In genomic region chr14:50802843-50803562, GRCm38 (mm10) we compare ENCODE assay signal across 12 mouse cellular contexts. TPM values are rescaled to one million over a fixed set of nuclear protein-coding genes. Genes with fewer than 3 reads are reported as not detected.
DNase-seq lines count a peak whose midpoint lies in the region; ATAC-seq and TF ChIP-seq lines count a peak whose summit lies in the region.
"Had no signal": no experiment of that assay in that cellular context is flagged by ENCODE, and none has a peak within 500 bp of the region (broad histone marks: within the 10 kb centered on the region; RNA-seq: fewer than 3 reads in every experiment).

No protein-coding gene starts in this region.

- no peak for ATAC-seq in erythroblast, adult 5-6 weeks (replicated peaks; ENCODE audit: low FRiP score, poor library complexity, severe bottlenecking)
- no peak for ATAC-seq in liver, embryonic 14.5 days (ENCODE audit: insufficient read depth)
- ATAC-seq in G1E (ENCODE audit: extremely low read depth, insufficient number of reproducible peaks, low FRiP score, poor library complexity, severe bottlenecking): no peak
- ATAC-seq in inflammation-experienced regulatory T-cells, adult 6 months: no peak

- peak; percentile 52 to 67 (median 57) for DNase-seq in liver, embryonic 14.5 days (ENCODE audit: low read depth in 3 of 3, low spot score in 3 of 3)
- DNase-seq in liver (no peak), G1E (ENCODE audit: low spot score) (no peak)
- peak; percentile 27 for DNase-seq in embryo, embryonic 9.5 days (ENCODE audit: extremely low spot score)
- DNase-seq in right cerebral cortex, adult 2 months (ENCODE audit: low spot score in 2 of 2): no peak

- H3K9me3 ChIP-seq in erythroblast, embryonic 14.5 days (ENCODE audit: control insufficient read depth, low read length): no peaks in the 10 kb centered on the region
- no peaks in the 10 kb centered on the region for H3K9me3 ChIP-seq in liver, embryonic 14.5 days (ENCODE audit: control insufficient read depth, low read length)
- H3K9me3 ChIP-seq in G1E (replicated peaks): no peaks in the 10 kb centered on the region
- H3K9me3 ChIP-seq: embryonic facial prominence, embryonic 12.5 days had no signal

- peaks cover 55% of the 10 kb centered on the region for H3K4me1 ChIP-seq in erythroblast, embryonic 14.5 days (ENCODE audit: control insufficient read depth)
- H3K4me1 ChIP-seq in liver, embryonic 14.5 days (replicated peaks; ENCODE audit: control insufficient read depth in 2 of 2, insufficient read depth in 2 of 2, low read length in 1 of 2): peaks cover 2 to 7% of the 10 kb centered on the region in 2 experiments; a peak in 3 of 4 replicates
- H3K4me1 ChIP-seq in G1E (ENCODE audit: insufficient read depth, low read depth, low read length): peaks cover 42% of the 10 kb centered on the region
- H3K4me1 ChIP-seq: embryonic facial prominence, embryonic 12.5 days had no signal

- TF ChIP-seq EP300 in liver, embryonic 14.5 days (IDR thresholded peaks at IDR 0.05; ENCODE audit: low read depth): no peak

- H3K36me3 ChIP-seq in erythroblast, embryonic 14.5 days (ENCODE audit: control insufficient read depth): peaks cover 39% of the 10 kb centered on the region
- H3K36me3 ChIP-seq in liver, embryonic 14.5 days (replicated peaks; ENCODE audit: control insufficient read depth, insufficient read depth, low read depth): no peaks in the 10 kb centered on the region
- peaks cover 39% of the 10 kb centered on the region for H3K36me3 ChIP-seq in G1E (replicated peaks)
- H3K36me3 ChIP-seq: embryonic facial prominence, embryonic 12.5 days had no signal

- H3K9ac ChIP-seq in liver, embryonic 14.5 days (replicated peaks): no peak overlapping the region
- H3K9ac ChIP-seq: embryonic facial prominence, embryonic 12.5 days had no signal

- H3K27me3 ChIP-seq in erythroblast, embryonic 14.5 days (ENCODE audit: control insufficient read depth): no peaks in the 10 kb centered on the region
- H3K27me3 ChIP-seq in liver, embryonic 14.5 days (ENCODE audit: control insufficient read depth, insufficient read depth, low read length): no peaks in the 10 kb centered on the region
- H3K27me3 ChIP-seq in G1E (ENCODE audit: insufficient read depth, low read length): no peaks in the 10 kb centered on the region
- H3K27me3 ChIP-seq: embryonic facial prominence, embryonic 12.5 days had no signal

- no peak overlapping the region for H3K4me2 ChIP-seq in liver, embryonic 14.5 days (ENCODE audit: low read depth)
- H3K4me2 ChIP-seq: embryonic facial prominence, embryonic 12.5 days had no signal

- WGBS in liver, embryonic 14.5 days (ENCODE audit: insufficient replicate concordance): 37% methylated on average over 4 of the region's 4 CpGs

- peak overlapping the region; percentile 64 for H3K4me3 ChIP-seq in erythroblast, embryonic 14.5 days (replicated peaks)
- no peak overlapping the region for H3K4me3 ChIP-seq in liver, embryonic 14.5 days (ENCODE audit: insufficient read depth in 1 of 2, low read depth in 2 of 2, low read length in 2 of 2)
- peak overlapping the region; percentile 73 for H3K4me3 ChIP-seq in G1E (ENCODE audit: low read depth, low read length)
- H3K4me3 ChIP-seq: embryonic facial prominence, embryonic 12.5 days had no signal

- no peak overlapping the region for H3K27ac ChIP-seq in liver, embryonic 14.5 days
- H3K27ac ChIP-seq: embryonic facial prominence, embryonic 12.5 days had no signal

- peak; percentile 51; the same call in 1 of the 2 replicates for TF ChIP-seq CTCF in liver, embryonic 14.5 days (IDR thresholded peaks at IDR 0.05; ENCODE audit: low read depth)
- no peak for TF ChIP-seq CTCF in G1E (IDR thresholded peaks at IDR 0.05; ENCODE audit: low read depth, low read length)

RNA-seq across cellular contexts. Expression of gene Ccnb1ip1, which starts 4.5 kb away (rescaled TPM):
- 0.06 and 0.08 TPM in 2 replicates for polyA plus RNA-seq in erythroblast, embryonic 14.5 days (2012)
- not detected in 2 replicates for total RNA-seq in erythroblast, adult 5-6 weeks (2015; ENCODE audit: low replicate concordance)
- total RNA-seq in erythroblast, adult 5-6 weeks (2017; ENCODE audit: low replicate concordance): not detected in 2 replicates
- polyA plus RNA-seq in liver, embryonic 14.5 days (2012; rRNA removed): not detected in 2 replicates
- not detected in 2 replicates for polyA plus RNA-seq in liver, embryonic 14.5 days (2014; fragmentation: Nextera tagmentation; extraction: Ambion mirVana)
- total RNA-seq in G1E (2014; fragmentation: Nextera tagmentation) (8.7 and 10.3 TPM in 2 replicates), G1E (2017) (6.1 and 8.3 TPM in 2 replicates)
- polyA plus RNA-seq in G1E (2012): 0.20 and 0.22 TPM in 2 replicates
- polyA plus RNA-seq in inflammation-experienced regulatory T-cells, adult 6 months (2017; shearing (Covaris generic)): not detected
- polyA plus RNA-seq: embryonic facial prominence, embryonic 12.5 days; urinary bladder, adult 2 months had no signal

RNA-seq across cellular contexts. Expression of gene Parp2, which starts 4.6 kb away (rescaled TPM):
- polyA plus RNA-seq in erythroblast, embryonic 14.5 days (2012): 0.41 and 0.54 TPM in 2 replicates
- total RNA-seq in erythroblast, adult 5-6 weeks (2015; ENCODE audit: low replicate concordance): 15.8 and 18.2 TPM in 2 replicates
- 32.1 and 44.7 TPM in 2 replicates for total RNA-seq in erythroblast, adult 5-6 weeks (2017; ENCODE audit: low replicate concordance)
- 20.6 and 32.9 TPM in 2 replicates for polyA plus RNA-seq in liver, embryonic 14.5 days (2012; rRNA removed)
- polyA plus RNA-seq in liver, embryonic 14.5 days (2014; fragmentation: Nextera tagmentation; extraction: Ambion mirVana): 31.3 and 35.9 TPM in 2 replicates
- 130 and 176 TPM in 2 replicates for total RNA-seq in G1E (2014; fragmentation: Nextera tagmentation)
- 101 and 111 TPM in 2 replicates for total RNA-seq in G1E (2017)
- polyA plus RNA-seq in G1E (2012): 7.2 and 8.2 TPM in 2 replicates
- polyA plus RNA-seq in inflammation-experienced regulatory T-cells, adult 6 months (2017; shearing (Covaris generic)): 100 to 1,000 TPM in 2 of 3 experiments, 10 to 100 TPM in 1; 75.1 to 115 (median 101) TPM

RNA-seq across cellular contexts. Expression of gene Ttc5, which starts 17.7 kb away (rescaled TPM):
- polyA plus RNA-seq in erythroblast, embryonic 14.5 days (2012): 0.35 and 0.69 TPM in 2 replicates
- total RNA-seq in erythroblast, adult 5-6 weeks (2015; ENCODE audit: low replicate concordance): 1.2 and 7.7 TPM in 2 replicates
- total RNA-seq in erythroblast, adult 5-6 weeks (2017; ENCODE audit: low replicate concordance): 9.8 and 11.8 TPM in 2 replicates
- 9.6 and 10.8 TPM in 2 replicates for polyA plus RNA-seq in liver, embryonic 14.5 days (2012; rRNA removed)
- polyA plus RNA-seq in liver, embryonic 14.5 days (2014; fragmentation: Nextera tagmentation; extraction: Ambion mirVana): 18.0 and 19.8 TPM in 2 replicates
- total RNA-seq in G1E (2014; fragmentation: Nextera tagmentation) (36.6 and 45.8 TPM in 2 replicates), G1E (2017) (43.4 and 45.2 TPM in 2 replicates)
- 26.5 and 40.2 TPM in 2 replicates for polyA plus RNA-seq in G1E (2012)
- 100 to 1,000 TPM in 2 of 3 experiments, 10 to 100 TPM in 1; 98.6 to 131 (median 123) TPM for polyA plus RNA-seq in inflammation-experienced regulatory T-cells, adult 6 months (2017; shearing (Covaris generic))

RNA-seq across cellular contexts. Expression of gene Olfr749, which starts 58.1 kb away (rescaled TPM):
- 0.03 TPM in 1 of 2 replicates, not detected in the other for polyA plus RNA-seq in erythroblast, embryonic 14.5 days (2012)
- total RNA-seq in erythroblast, adult 5-6 weeks (2015; ENCODE audit: low replicate concordance): not detected in 2 replicates
- not detected in 2 replicates for total RNA-seq in erythroblast, adult 5-6 weeks (2017; ENCODE audit: low replicate concordance)
- not detected in 2 replicates for polyA plus RNA-seq in liver, embryonic 14.5 days (2012; rRNA removed)
- polyA plus RNA-seq in liver, embryonic 14.5 days (2014; fragmentation: Nextera tagmentation; extraction: Ambion mirVana): not detected in 2 replicates
- total RNA-seq in G1E (2014; fragmentation: Nextera tagmentation) (not detected in 2 replicates), G1E (2017) (0.11 and 0.46 TPM in 2 replicates)
- polyA plus RNA-seq in G1E (2012): not detected in 2 replicates
- polyA plus RNA-seq in inflammation-experienced regulatory T-cells, adult 6 months (2017; shearing (Covaris generic)): not detected
- total RNA-seq: heart, adult 8-10 months; layer of hippocampus, postnatal 14 days had no signal
- polyA plus RNA-seq: embryonic facial prominence, embryonic 12.5 days; urinary bladder, adult 2 months had no signal

Comparison
In these comparisons a context has a peak if more than half of its experiments do, and no peak if none do; other contexts are left out.
1. DNase-seq: peak in liver, embryonic 14.5 days (3 of 3) and embryo, embryonic 9.5 days (single experiment); none in liver (single experiment), G1E (single experiment) and right cerebral cortex, adult 2 months (0 of 2).
2. H3K4me3 ChIP-seq: peak in erythroblast, embryonic 14.5 days (single experiment) and G1E (single experiment); none in liver, embryonic 14.5 days (0 of 2).